Mouse (Mus musculus) erythroblast, adult 5-6 weeks (primary cell): Measurements from ENCODE around the gene Nkx2-2. TPM values are rescaled to one million over a fixed set of nuclear protein-coding genes. Genes with fewer than 3 reads are reported as not detected.

Experiments used
- ATAC-seq: replicated peaks from 2 replicates; pipeline ENCODE4 v1.8.0; 2016; ENCODE audit warnings: moderate number of reproducible peaks, mild to moderate bottlenecking, moderate TSS enrichment, inconsistent platforms; ENCODE audit not compliant: poor library complexity, low FRiP score, severe bottlenecking
- total RNA-seq, 2 experiments: library from RNA; stranded (forward) in 1 of 2; stranded (reverse) in 1 of 2; fragments of 150-400 nt in 1 of 2; fragments of 200-764, 138-1000 nt in 1 of 2; gene quantifications; 2 replicates each; pipeline versions ENCODE4 v1.2.3 to v1.2.4; 2015 to 2017; ENCODE audit warnings: low replicate concordance in 2 of 2

Nkx2-2 gene
- total RNA-seq (2015; ENCODE audit: low replicate concordance), result not detected in 2 replicates
- total RNA-seq (2017; ENCODE audit: low replicate concordance), result not detected in 2 replicates

DNA sequence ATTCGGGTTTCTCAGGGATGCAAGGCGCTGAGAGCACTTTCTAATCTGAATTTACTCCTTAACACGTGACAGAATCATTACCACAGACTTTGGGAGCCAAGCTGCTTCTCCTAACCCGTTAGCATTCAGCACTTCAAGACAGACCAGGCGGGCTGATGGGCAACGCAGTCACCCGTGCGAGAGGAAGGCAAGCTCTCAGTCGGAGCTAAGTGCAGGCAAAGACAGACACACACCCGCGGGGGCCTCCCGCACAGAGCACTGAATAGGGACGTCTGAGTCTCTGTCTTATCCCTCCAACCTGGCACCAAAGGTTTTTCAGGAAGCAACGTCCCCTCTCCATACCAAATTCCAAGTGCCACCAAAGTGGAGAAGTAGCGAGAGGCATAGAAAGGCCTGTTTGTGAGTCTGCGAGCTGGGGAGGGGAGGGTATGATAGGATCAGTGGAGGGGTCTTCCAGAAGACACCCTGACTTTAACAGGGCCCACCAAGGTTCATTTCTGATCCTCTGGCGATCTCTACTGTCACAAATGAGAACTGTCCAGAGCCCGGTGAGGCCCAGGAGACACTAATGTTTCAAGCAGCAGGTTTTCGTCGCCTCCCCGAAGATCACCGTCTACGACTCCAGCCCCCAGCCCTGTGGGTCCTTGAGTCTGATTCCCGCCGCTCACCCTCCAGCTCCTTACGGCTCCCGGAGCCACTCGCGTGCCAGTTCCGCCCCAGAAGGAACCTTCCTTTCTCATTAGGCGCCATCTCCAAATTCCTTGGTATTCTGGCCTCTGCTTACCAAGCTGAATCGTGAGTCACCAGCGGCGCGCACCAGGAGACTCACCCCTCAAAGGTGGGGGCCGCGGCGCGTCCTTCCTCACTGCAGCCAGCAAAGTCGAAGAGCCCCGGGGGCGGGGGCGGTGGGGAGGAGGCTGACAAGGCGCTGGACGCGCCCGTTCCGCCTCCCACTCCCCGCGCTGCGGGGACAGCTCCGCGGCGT, at the start of gene Nkx2-2:
TSS of gene Nkx2-2 (minus strand) at position 973 of the 985 bp plus-strand sequence.
- ATAC-seq, result no peak

DNA sequence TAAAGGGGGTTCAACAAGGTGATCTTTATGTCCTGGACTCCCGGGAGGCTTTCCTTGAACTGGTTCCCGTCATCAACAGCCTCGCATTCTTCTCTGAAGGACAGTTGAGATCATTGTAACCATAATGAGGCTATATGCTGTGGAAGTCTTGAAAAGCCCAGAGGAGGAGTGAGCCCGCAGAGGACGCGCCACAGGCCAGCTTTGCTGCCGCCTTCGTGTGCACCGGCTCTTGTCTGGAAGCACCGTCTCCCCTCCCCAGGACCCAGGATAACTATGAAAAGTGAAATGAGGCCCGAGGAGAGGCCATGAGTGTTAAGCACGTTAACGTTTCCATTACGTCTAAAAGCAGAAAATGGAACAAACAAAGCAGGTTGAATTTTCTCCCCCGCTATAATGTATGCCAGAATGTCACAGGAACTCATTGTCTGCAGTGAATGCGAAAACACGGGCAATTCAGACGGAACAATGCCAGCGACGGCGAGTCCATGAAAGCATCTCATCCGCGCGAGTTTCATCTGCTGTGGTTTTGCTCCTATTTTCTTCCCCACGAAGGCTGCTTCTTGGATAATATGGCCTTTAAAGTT, 41.8 kb upstream of the Nkx2-2 start:
- no peak for ATAC-seq

DNA sequence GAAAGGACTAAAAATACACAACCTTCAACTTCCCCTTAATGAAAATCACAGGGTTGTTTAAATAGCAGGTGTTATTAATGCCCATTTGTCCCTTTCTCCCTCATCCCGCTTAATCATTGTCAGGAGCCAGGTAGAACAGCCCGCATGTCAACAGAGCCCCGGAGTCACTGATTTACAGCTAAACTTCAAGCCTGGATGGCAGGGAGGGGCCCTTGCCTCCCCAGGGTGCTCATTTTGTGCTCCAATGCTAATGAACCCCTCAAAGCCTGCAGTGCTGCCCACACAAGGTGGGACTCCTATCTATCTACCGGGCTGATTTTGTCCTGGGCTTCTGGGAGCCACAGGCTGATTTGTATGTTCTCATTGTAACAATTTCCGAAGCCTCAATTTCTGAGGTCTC, 37.1 kb upstream of the Nkx2-2 start:
- no peak for ATAC-seq

DNA sequence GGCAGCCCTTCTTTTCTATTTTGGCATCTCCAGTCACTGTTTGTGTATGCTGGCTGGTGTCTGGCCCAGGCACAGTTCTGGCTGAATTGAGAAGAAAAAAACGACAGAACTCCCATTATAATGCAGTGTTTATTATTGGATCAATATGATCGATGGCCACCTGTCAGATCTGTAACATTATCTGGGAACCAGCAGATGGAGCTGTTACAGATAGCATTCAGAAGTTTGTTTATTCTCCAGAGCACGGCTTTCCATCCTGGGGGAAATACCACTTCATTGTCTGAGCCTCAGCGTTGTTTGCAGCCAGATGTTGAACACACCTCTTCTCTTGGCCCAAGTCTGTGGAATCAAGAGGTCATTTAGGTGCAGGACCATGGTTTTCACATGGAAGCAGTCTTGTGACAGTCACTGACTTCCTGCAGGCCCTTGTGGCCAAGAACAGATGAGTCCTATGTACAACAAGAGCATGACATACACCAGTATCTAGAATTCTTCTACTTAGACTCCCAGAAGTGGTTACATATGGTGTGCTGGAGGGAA, 11.1 kb upstream of the Nkx2-2 start:
- no peak for ATAC-seq

DNA sequence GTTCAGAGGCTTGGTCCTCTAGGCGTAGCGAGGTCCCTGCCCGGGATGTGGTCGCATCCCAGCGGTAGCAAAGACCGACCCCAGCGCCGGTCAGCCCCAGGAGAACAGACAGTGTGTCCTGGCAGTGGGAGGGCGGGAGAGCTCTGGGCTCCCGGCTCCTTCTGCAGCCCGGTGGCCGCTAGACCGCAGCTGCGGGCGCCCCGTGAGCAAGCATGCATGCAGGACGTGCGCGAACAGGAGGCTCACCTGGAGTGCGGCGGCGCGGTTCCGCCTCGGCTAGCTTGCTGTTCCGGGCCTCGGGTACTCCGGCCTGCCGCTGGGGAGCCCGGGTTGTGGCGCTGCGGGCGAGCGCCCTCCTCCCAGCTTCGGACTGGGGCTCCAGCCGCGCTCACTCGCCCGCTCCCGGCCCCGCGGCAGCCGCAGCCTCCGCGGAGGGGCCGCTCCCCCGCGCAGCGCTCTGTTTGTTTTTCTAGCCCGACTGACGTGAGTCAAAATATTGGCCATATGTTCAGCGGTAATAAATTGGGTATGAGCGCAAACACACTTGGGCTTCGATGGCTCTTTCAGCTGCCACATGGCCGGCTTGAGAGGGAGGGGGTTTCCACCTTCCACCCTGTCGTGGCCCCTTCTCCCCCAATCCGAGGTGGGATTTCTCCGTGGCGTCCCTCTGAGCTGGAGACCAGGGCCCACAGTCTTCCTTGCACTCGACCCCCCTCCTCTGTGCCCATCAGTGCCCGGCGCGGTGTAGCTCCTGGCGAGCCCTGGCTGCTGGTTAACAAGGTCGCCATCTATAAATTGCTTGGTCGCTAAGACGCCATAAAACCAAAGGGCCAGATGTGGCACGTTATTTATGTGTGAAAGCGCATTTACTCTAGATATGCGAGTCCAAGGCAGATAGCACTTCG, 920 bp upstream of the Nkx2-2 start:
- no peak for ATAC-seq

DNA sequence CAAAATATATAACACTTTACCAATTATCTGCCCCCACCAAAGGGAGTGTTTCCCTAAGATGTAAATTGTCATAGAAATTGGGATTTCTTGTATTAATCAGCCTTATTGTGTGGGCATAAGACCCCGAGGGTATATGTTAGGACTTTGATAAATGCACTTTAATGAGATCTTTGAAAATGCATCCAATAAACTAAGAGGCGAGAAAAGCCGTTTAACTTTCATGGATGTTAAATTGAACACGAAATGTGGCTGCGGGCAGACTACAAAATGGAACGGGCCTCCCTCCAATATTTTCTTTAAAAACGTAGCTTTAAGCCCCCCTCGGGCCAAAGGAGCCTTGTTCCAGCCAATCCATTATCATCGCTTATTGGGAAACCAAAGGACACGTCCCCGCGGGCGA, 1.3 kb downstream of the Nkx2-2 start:
- ATAC-seq, result no peak

DNA sequence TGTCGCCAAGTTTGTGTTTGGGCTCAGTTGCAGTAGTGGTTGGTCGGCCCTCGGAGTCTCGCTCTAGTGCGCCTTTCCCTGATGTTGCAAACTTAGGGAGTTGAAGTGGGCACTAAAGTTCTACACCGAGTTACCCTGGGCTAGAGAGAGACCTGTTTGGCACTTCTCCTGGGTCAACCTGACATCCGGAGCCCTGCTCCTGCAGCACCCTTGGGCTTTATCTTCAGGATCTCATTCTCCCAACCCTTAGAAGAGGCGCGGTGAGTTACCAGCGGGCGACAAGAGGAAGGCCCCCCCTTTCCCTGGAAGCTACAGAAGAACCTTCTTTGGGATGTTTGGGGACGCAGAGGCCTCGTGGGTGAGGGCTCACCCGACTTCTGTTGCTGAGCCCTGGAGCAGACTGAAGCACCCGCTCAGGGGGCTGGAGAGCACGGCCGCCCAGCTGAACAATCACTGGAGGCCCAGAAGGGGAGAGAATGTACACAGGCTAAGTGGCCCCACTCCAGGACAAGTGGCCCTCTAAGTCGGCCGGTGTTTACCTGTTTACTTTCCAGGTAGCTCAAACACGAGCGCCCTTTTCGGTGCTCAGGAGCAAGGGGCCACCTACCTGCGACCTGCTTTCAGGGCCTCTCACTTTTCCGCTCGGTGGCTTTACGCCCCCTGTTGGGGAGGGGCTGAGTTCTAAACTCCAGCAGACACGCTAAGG, 3.6 kb downstream of the Nkx2-2 start:
- ATAC-seq, result no peak

DNA sequence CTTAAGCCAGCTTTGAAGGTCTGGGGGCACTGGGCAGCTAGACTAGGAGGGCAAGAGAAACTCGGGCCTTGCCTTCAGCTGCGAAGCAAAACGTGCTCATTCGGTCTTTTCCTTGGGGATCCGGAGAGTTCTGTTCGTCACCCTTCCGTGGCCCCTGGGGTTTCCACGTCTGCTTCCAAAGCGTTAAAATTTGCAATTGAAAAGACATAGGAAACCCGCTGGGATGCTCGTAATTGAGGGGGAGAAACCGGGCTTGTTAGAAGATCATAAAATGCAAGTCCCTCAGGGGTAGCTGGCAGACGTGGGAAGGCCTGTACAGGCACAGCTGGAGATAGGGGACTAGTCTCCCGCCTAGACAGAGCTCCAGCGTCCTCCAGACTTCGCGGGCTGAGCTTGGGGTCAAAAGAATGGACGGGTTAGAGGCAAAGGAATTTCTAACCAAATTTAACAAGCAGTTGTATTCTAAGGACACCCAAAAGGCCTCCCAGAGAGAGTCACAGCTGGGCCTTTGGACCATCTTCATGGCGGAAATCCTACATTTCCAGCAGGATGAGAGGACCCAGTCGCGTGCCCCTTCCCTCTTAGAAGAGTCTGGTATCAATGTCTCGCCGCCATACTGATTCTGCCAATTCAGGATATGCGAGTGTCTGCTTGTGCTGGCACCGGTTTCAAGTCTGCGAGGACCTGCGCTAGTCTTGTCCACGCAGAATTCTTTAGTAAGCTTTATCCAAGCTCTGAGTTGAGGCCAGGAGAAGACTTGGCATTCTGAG, 4.3 kb downstream of the Nkx2-2 start:
- ATAC-seq, result no peak

DNA sequence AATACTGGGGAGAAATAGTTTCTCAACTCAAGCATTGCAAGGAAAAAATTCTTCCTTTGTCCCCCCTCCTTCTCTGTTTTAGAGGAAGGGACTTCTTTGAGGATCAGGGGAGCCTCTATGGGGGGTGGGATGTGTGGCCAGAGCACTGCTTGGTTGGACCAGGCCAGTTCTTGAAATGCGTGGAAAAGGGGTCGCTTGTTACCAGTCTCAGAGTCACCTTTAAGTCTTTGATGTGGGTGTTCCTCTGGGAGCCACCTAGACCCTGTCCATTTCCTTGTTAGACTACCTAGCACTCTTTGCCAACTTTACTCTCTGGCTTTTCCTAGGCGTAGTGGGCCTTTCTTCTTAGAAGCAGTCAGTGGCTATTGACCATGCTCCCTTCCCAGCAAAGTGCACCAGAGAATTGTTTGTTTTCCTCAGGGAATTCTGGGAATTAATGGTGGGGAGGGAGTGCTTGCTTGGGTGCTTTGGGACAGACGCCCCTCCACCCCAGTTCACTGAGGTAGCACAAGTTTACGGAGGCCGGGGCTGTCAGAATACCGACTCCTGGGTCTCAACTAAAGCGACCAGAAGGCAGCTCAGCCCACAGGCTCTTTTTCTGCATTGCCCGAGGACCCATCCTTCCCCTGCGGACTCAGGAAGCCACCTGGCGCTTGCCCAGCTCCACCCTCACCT, 5.0 kb downstream of the Nkx2-2 start:
- ATAC-seq, result no peak

DNA sequence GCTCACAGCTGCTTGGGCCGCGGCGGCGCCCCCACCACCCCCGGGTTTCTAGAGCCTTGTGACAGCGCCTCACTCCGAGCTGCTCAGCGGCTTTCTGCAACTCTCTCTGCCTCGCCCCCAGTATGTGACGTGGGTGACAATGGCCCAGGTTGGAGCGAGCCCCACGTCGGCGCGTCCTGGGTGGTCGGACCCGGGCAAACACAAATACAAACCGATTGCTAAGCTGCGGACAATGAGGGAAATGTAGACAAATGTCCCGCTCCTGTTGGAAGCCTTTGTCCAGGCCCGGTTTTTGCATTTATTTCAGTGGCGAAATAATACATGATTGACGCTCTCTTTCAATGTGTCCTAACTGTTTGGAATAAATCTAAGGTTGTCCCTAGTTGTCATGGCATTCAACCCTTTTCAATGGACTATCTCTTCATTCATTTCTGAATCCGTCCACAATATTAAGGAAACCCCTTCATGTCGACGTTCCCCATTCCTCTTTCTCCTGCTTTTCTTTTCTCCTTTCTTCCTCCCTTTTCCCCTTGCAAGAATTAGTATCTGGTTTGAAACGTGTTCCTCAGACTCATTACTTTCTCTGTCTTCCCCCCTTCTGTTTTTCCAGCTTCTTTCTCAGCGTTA, 5.9 kb downstream of the Nkx2-2 start:
- no peak for ATAC-seq

DNA sequence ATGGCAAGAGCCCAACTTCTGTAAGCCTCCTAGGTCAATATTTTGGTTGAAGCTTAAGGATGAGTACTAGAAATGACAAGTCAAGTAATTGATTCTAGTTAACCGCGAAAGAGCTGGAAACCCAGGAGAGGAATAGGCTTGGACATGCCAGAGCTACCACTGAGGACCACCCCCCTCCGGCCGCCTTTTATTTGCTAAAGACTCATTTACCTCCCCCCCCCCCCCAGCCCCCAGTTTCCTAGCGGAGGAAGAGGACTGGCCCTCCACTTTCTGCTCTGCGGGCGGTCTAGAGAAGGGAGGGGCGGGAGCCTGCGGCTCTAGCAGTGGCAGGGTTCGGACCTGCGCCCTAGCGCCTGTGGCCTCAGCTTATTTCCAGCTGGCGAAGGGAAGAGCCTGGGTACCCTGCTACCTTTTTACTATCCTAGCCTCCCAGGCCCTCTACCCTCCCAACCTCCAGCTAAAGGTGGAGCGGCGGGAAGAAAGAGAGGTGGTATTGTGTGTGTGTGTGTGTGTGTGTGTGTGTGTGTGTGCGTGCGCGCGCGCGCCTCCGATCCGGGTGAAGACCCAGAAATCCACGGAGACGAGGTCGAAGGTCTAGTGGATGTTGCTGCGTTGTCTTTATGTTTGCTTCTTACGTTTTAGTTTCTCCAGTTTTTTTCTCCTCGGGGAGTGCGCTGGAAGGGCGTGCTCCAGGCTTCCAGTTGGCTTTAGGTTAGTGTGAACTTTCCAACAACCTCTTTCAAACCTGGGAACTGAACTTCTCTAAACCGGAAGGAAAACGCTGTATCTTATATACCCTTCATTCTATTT, 6.8 kb downstream of the Nkx2-2 start:
- no peak for ATAC-seq

DNA sequence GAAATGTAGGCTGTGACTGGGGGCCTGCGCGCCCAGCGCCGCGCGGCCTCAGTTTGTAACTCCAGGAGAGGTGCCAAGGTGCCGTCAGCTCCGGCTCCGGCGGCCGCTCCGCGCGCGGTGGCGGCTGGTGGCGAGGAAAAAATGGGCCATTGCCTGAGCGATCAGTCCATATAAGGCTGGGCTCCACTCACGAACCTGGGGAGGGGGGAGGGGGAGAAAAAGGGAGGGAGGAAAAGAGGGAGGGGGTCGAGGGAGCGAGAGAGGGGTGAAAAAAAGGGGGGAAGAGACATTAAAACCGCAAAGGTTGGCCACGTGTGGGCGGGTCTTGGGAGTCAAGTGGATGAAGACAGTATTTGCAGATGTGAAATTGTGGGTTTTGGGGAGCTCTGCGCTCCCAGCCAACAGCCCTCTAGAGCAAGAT, 7.8 kb downstream of the Nkx2-2 start:
- no peak for ATAC-seq

DNA sequence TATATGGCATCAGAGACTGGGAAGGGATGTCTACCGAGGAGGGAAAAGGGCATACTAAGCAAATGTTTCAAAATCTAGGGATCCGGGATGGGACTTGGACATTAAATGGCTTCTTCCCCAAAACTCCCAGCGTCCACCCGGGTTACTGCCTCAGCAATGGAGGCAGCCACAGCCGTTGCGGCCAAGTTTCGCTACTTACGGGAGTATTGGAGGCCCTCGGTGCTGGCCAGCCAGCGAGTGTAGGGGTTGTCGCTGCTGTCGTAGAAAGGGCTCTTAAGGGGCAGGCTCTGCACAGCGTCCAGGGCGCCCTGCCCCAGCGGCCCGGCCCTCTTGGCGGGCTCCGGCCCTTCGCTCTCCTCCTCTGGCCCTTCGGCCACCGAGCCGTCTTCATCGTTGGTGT, 8.5 kb downstream of the Nkx2-2 start:
- ATAC-seq, result no peak

DNA sequence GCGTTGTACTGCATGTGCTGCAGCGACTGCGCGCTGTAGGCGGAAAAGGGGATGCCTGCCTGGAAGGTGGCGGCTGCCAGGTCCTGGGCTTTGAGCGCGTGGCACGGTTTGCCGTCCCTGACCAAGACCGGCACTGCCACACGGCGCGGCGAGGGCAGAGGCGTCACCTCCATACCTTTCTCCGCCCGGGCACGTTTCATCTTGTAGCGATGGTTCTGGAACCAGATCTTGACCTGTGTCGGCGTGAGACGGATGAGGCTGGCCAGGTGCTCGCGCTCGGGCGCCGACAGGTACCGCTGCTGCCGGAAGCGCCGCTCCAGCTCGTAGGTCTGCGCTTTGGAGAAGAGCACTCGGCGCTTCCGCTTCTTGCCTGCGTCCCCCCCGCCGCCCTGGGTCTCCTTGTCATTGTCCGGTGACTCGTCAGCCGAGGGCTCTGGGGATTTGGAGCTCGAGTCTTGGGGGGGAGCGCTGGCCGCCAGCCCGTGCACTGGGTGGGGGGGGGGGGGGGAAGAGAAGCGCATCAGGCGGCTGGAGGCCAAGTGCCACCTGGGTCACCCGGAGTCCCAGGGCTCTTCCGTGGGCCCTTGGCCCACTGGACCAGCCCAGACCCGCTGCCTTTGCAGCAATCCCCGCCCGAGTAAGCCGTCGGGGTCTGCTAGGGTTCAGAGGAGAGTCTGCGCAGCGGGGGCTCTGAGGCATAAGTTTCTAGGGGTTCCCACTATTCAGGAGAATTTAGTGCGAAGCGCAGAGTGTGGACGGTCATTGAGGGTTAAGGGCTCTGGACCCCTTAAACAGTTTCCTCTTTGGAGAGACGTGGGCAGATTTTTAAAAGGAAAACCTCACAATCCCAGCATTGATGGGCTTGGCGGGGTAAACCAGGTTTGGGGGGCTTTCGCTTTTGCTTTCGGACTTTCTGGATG, 9.7 kb downstream of the Nkx2-2 start:
- no peak for ATAC-seq

DNA sequence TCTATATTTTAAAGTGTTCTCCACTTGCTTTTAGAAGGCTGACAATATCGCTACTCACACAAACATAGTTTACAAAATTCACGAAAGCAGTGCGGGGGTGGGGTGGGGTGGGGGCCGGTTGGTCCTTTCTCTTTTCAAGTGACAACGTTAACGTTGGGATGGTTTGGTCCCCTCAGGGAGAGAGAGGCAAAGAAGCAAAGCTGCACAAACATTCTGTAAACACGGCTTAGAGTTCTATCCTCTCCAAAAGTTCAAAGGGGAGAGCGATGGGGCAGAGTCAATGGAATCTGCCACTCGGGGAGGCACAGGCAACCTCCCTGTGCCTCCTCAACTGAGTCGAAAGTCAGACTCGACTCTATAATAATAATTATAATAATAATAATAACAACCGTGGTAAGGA, 10.5 kb downstream of the Nkx2-2 start:
- ATAC-seq, result no peak
